Mouse (Mus musculus) myocyte (in vitro differentiated cells): ENCODE results near the gene Atrnl1. TPM values are rescaled to one million over a fixed set of nuclear protein-coding genes. Genes with fewer than 3 reads are reported as not detected.

Experiments used
- H3K27me3 ChIP-seq: one replicate; pipeline ENCODE4 v1.6.1; 2011; ENCODE audit not compliant: control insufficient read depth, insufficient read depth, insufficient read length
- H3K36me3 ChIP-seq: one replicate; pipeline ENCODE4 v1.6.1; 2011; ENCODE audit not compliant: control insufficient read depth, insufficient read depth
- H3K4me2 ChIP-seq: one replicate; pipeline ENCODE4 v1.6.1; 2011; ENCODE audit warnings: low read depth, control low read depth
- H3K4me3 ChIP-seq: one replicate; pipeline ENCODE4 v1.5.1; 2011; ENCODE audit warnings: mild to moderate bottlenecking, control low read depth, moderate library complexity
- H3K79me2 ChIP-seq: one replicate; pipeline ENCODE4 v1.6.1; 2011; ENCODE audit not compliant: control insufficient read depth, insufficient read depth
- H3ac ChIP-seq: one replicate; pipeline ENCODE4 v1.6.1; 2011; ENCODE audit not compliant: control insufficient read depth, insufficient read length
- CEBPB ChIP-seq: IDR thresholded peaks from 2 replicates; pipeline ENCODE4 v1.6.1; 2011; ENCODE audit warnings: mild to moderate bottlenecking, moderate library complexity; ENCODE audit not compliant: poor library complexity, insufficient read depth, severe bottlenecking
- E2F4 ChIP-seq: IDR thresholded peaks from one replicate; pipeline ENCODE4 v1.6.1; 2011; ENCODE audit warnings: mild to moderate bottlenecking, control low read depth, moderate library complexity; ENCODE audit not compliant: insufficient read depth
- MAX ChIP-seq: IDR thresholded peaks from one replicate; pipeline ENCODE4 v1.6.1; 2011; ENCODE audit warnings: low read depth, mild to moderate bottlenecking, control low read depth
- MYOD1 ChIP-seq, 3 experiments: IDR thresholded peaks; one replicate each; pipeline ENCODE4 v1.6.1; 2011; ENCODE audit warnings: control low read depth in 2 of 3, low read depth in 2 of 3, mild to moderate bottlenecking in 2 of 3, moderate library complexity in 1 of 3; ENCODE audit not compliant: insufficient read length in 2 of 3, control insufficient read depth in 1 of 3
- MYOG ChIP-seq, 3 experiments: IDR thresholded peaks; one replicate each; pipeline ENCODE4 v1.6.1; 2011; ENCODE audit warnings: control low read depth in 2 of 3, low read depth in 2 of 3, mild to moderate bottlenecking in 2 of 3; ENCODE audit not compliant: insufficient read length in 2 of 3, control insufficient read depth in 1 of 3, insufficient read depth in 1 of 3
- POLR2A ChIP-seq: IDR thresholded peaks from one replicate; pipeline ENCODE4 v1.6.1; 2011; ENCODE audit warnings: low read depth, mild to moderate bottlenecking, control low read depth, moderate library complexity; ENCODE audit not compliant: insufficient read length
- POLR2AphosphoS2 ChIP-seq: IDR thresholded peaks from one replicate; pipeline ENCODE4 v1.6.1; 2011; ENCODE audit warnings: low read depth, control low read depth; ENCODE audit not compliant: insufficient read length
- REST ChIP-seq: IDR thresholded peaks from one replicate; pipeline ENCODE4 v1.6.1; 2011; ENCODE audit warnings: mild to moderate bottlenecking, control low read depth, moderate library complexity; ENCODE audit not compliant: insufficient read depth, insufficient read length
- SRF ChIP-seq: IDR thresholded peaks from one replicate; pipeline ENCODE4 v1.6.1; 2011; ENCODE audit warnings: low read depth; ENCODE audit not compliant: control insufficient read depth, insufficient read length
- TCF12 ChIP-seq: IDR thresholded peaks from one replicate; pipeline ENCODE4 v1.6.1; 2011; ENCODE audit warnings: mild to moderate bottlenecking, control low read depth; ENCODE audit not compliant: poor library complexity, insufficient read depth, severe bottlenecking
- TCF3 ChIP-seq: IDR thresholded peaks from one replicate; pipeline ENCODE4 v1.6.1; 2011; ENCODE audit warnings: low read depth, control low read depth; ENCODE audit not compliant: insufficient read length
- USF1 ChIP-seq: IDR thresholded peaks from one replicate; pipeline ENCODE4 v1.6.1; 2011; ENCODE audit warnings: low read depth, mild to moderate bottlenecking, control low read depth, moderate library complexity
- polyA plus RNA-seq: library from polyadenylated mRNA; unstranded; fragments of >200 nt; fragmentation: generic; extraction: Trizol; gene quantifications from one replicate; pipeline ENCODE4 v1.2.1, GENCODE M21; 2012; ENCODE audit warnings: missing spikeins

Atrnl1 gene
- 5.4 TPM for polyA plus RNA-seq

DNA sequence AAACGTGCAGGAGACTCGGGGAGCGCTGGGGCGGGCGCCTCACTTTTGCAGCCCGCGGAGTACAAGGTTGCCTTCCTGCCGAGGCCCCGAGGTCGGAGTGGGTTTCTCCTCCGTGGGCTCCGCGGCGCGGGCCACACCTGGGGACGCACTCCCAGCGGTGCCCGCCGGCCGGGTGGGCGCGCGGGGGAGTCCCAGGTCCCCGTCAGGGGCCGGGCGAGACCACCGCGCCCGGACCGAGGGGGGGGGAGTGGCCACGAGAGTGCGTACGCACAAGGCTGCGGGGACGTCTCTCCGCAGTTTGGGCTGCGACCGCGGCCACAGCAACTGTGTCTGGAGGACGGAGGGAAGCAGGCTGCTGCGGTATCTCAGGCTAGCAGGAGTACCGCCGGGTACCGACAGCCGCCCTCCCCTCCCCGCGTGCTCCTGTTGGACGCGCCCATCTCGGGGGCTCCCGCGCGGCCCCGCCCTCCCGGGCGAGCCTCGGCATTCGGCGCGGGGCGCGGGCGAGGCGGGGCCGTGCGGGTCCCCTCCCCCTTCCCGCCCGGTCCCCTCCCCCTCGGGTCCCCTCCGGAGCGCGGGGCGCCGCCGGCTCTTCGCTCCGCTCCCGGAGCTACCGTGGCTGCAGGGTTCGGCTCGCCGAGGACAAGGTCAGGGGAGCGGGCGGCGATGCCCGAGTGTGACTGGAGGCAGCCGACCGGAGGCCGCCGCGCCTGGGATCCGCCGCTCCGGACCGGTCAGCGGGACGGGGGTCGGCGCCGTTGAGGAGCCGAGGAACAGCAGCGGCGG is at the start of gene Atrnl1:
Gene Atrnl1, plus strand, starts transcription at position 559 of the 786 bp plus-strand sequence.
- TF ChIP-seq E2F4, result no peak
- TF ChIP-seq MAX, result no peak
- no peak for TF ChIP-seq MYOD1 (IDR thresholded peaks at IDR 0.05; ENCODE audit: control insufficient read depth in 1 of 3, insufficient read length in 2 of 3, low read depth in 2 of 3)
- peak; percentile 79 for TF ChIP-seq POLR2A
- TF ChIP-seq SRF, result peak; percentile 33
- no peak for TF ChIP-seq USF1
- no peak for TF ChIP-seq TCF12
- peak; percentile 61 for TF ChIP-seq POLR2AphosphoS2
- TF ChIP-seq MYOG (IDR thresholded peaks at IDR 0.05; ENCODE audit: control insufficient read depth in 1 of 3, insufficient read depth in 1 of 3, insufficient read length in 2 of 3, low read depth in 2 of 3), result no peak
- TF ChIP-seq CEBPB, result no peak
- TF ChIP-seq REST, result no peak
- peak; percentile 4 for TF ChIP-seq TCF3
- Histone ChIP-seq H3K79me2 (no peaks in the 10 kb centered on the region), H3K27me3 (no peaks in the 10 kb centered on the region), H3K4me3 (peak within 1 kb of the TSS; percentile 59), H3K4me2 (peak within 1 kb of the TSS; percentile 98), H3ac (peak within 1 kb of the TSS; percentile 75), H3K36me3 (no peaks in the 10 kb centered on the region)

DNA sequence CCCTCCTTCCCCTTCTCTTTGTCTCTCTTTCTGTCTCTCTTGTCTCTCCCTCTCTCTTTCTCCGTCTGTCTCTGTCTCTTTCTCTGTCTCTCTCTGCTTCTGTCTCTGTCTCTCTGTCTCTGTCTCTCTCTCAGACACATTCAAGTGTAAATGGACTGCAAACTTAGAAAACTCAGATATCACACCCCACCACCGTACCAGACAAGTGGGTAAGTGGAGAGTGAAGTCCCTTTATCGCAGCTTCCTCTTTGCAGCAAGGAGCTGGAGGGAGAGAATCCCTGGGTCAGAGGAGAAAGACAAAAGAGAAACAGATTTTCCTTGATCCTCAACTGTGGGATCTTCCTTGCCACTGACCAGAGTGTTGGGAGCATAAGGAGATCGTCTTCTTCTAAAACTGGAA is 49.3 kb upstream of the Atrnl1 start:
- H3K27me3 ChIP-seq, result no peaks in the 10 kb centered on the region
- no peaks in the 10 kb centered on the region for H3K79me2 ChIP-seq
- TF ChIP-seq TCF12 (no peak), CEBPB (no peak), MYOD1 (IDR thresholded peaks at IDR 0.05; ENCODE audit: control insufficient read depth in 1 of 3, insufficient read length in 2 of 3, low read depth in 2 of 3) (no peak), E2F4 (no peak), MAX (no peak), POLR2A (no peak), SRF (no peak), MYOG (IDR thresholded peaks at IDR 0.05; ENCODE audit: control insufficient read depth in 1 of 3, insufficient read depth in 1 of 3, insufficient read length in 2 of 3, low read depth in 2 of 3) (no peak), POLR2AphosphoS2 (no peak), TCF3 (no peak), USF1 (no peak), REST (no peak)
- H3K4me2 ChIP-seq, result no peak overlapping the region
- no peak overlapping the region for H3K4me3 ChIP-seq
- no peak overlapping the region for H3ac ChIP-seq
- H3K36me3 ChIP-seq, result no peaks in the 10 kb centered on the region

DNA sequence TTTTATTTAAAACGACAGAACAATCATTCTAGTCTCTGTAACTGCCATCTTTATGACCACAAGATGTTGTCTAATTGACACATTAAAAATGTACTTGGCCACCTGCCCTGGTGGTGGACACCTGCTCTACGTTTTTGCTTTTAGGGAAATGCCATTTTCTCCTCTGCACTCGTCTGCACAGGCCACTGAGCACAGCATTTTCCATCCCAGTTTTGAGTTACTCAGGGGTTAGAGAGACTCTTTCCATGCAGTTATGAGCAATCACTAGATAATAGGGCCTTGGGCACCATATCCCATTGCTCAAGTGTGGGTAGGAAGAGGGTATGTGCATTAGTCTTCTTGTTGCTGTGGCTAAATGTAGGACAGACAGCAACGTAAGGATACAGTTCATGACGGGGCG is 41.8 kb upstream of the Atrnl1 start:
- TF ChIP-seq TCF3 (no peak), REST (no peak), SRF (no peak), MYOD1 (IDR thresholded peaks at IDR 0.05; ENCODE audit: control insufficient read depth in 1 of 3, insufficient read length in 2 of 3, low read depth in 2 of 3) (no peak), MYOG (IDR thresholded peaks at IDR 0.05; ENCODE audit: control insufficient read depth in 1 of 3, insufficient read depth in 1 of 3, insufficient read length in 2 of 3, low read depth in 2 of 3) (no peak), MAX (no peak), POLR2A (no peak), TCF12 (no peak), POLR2AphosphoS2 (no peak), CEBPB (no peak), E2F4 (no peak), USF1 (no peak)
- Histone ChIP-seq H3K4me2 (no peak overlapping the region), H3K27me3 (no peaks in the 10 kb centered on the region), H3K4me3 (no peak overlapping the region), H3K79me2 (no peaks in the 10 kb centered on the region), H3K36me3 (no peaks in the 10 kb centered on the region), H3ac (no peak overlapping the region)

DNA sequence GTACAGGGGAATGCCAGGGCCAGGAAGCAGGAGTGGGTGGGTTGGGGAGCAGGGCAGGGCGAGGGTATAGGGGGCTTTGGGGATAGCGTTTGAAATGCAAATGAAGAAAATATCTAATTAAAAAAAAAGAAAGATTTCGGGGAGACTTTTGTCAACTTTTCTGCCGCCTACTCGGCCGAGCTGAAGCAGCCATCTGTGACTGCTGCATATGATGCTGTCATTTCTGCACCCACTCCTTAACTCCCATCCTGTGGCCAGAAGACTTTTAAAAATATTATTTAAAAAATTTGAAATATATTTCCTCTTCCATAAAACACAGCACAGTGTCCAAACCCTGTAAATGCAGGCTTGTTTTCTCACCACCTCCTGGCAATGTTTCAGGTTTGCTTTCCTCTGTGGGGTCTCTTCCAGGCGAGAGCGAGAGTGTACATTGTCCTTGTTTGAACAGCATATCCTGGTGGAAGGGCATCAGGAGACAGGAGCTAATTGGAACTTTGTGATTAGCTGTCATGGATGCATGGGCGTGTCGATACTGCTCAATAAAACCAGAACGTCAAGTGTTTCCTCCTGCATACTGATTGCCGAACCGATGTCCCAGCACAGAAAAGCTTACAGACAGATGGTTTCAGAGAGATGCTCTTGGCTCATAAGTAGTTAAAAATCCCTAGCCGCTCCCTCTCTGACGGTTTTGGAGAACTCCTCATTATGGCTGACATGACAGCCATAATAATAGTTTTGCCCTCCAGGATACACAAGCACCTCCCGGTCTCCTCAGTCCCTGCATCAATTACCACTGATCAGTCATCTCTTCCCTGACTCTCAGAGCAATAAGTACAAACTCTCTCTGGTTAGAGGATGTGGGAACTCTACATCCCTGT is 38.2 kb upstream of the Atrnl1 start:
- no peak for TF ChIP-seq E2F4
- TF ChIP-seq POLR2A, result no peak
- no peak for TF ChIP-seq REST
- no peak overlapping the region for H3K4me2 ChIP-seq
- no peaks in the 10 kb centered on the region for H3K27me3 ChIP-seq
- no peak overlapping the region for H3ac ChIP-seq
- H3K36me3 ChIP-seq, result no peaks in the 10 kb centered on the region
- H3K79me2 ChIP-seq, result no peaks in the 10 kb centered on the region
- no peak overlapping the region for H3K4me3 ChIP-seq
